8 mouse cellular contexts compared by ENCODE assay signal in genomic region chr1:79761106-79761916, GRCm38 (mm10). TPM values are rescaled to one million over a fixed set of nuclear protein-coding genes. Genes with fewer than 3 reads are reported as not detected.
DNase-seq lines count a peak whose midpoint lies in the region; ATAC-seq lines count a peak whose summit lies in the region.

No protein-coding gene starts in this region.

- peak overlapping the region; percentile 85 for H3K4me2 ChIP-seq in intestine, embryonic 15.5 days (replicated peaks)

- H3K27me3 ChIP-seq in intestine, embryonic 15.5 days (replicated peaks) = no peaks in the 10 kb centered on the region
- no peaks in the 10 kb centered on the region for H3K27me3 ChIP-seq in midbrain, embryonic 10.5 days (ENCODE audit: low read depth, poor library complexity, severe bottlenecking)

- H3K9ac ChIP-seq in intestine, embryonic 15.5 days = peak overlapping the region; percentile 81

- H3K27ac ChIP-seq in intestine, embryonic 15.5 days = no peak overlapping the region
- peak overlapping the region; percentile 92 for H3K27ac ChIP-seq in midbrain, embryonic 10.5 days (replicated peaks)

- H3K4me1 ChIP-seq in intestine, embryonic 15.5 days (replicated peaks) = 0 out of 2 replicates have a peak, but pooled peaks cover 12% of the 10 kb centered on the region
- H3K4me1 ChIP-seq in midbrain, embryonic 10.5 days = peaks cover 23% of the 10 kb centered on the region

- under 1% methylated on average over 65 of the region's 65 CpGs for WGBS in intestine, embryonic 15.5 days
- WGBS in midbrain, embryonic 10.5 days = under 1% methylated on average over 61 of the region's 65 CpGs

- no peaks in the 10 kb centered on the region for H3K36me3 ChIP-seq in intestine, embryonic 15.5 days
- no peaks in the 10 kb centered on the region for H3K36me3 ChIP-seq in midbrain, embryonic 10.5 days

- DNase-seq in adrenal gland, adult 2 months = peak; percentile 89
- DNase-seq in embryo, embryonic 11 days = peak; percentile 96
- DNase-seq in gastrocnemius, postnatal 36 days = peak; percentile 65 to 66
- DNase-seq in left cerebral cortex, postnatal 36 days (ENCODE audit: low spot score in 2 of 2) = peak; percentile 79 to 83
- DNase-seq in midbrain, embryonic 10.5 days (ENCODE audit: low spot score) = peak; percentile 81
- DNase-seq in right cerebral cortex, postnatal 4 days = peak; percentile 78
- peak; percentile 75 for DNase-seq in yolk sac, embryonic 10.5 days (ENCODE audit: low spot score)

- peak; percentile 98 for ATAC-seq in intestine, embryonic 15.5 days

- peak overlapping the region; percentile 91 for H3K4me3 ChIP-seq in intestine, embryonic 15.5 days (replicated peaks)
- peak overlapping the region; percentile 87 for H3K4me3 ChIP-seq in midbrain, embryonic 10.5 days

- H3K9me3 ChIP-seq in intestine, embryonic 15.5 days = no peaks in the 10 kb centered on the region
- no peaks in the 10 kb centered on the region for H3K9me3 ChIP-seq in midbrain, embryonic 10.5 days (replicated peaks)

- intact Hi-C loops in gastrocnemius, postnatal 36 days (cut with DNase I) = loop anchor here (5.0 kb wide), 1 partner anchor 54 kb away; no protein-coding TSS in a partner anchor
- intact Hi-C loops in left cerebral cortex, postnatal 36 days (cut with DNase I) = no loop called here

RNA-seq across cellular contexts. Expression of gene Mrpl44, which starts 14.5 kb away (rescaled TPM):
- 10 to 100 TPM; 40.7 to 58.3 TPM for total RNA-seq in adrenal gland, adult 2 months (2021)
- 14.1 and 20.7 TPM in 2 replicates for polyA plus RNA-seq in adrenal gland, adult 2 months (2012; rRNA removed)
- 10 to 100 TPM; 30.3 to 32.3 TPM for total RNA-seq in gastrocnemius, postnatal 36 days (2021)
- polyA plus RNA-seq in intestine, embryonic 15.5 days (2015; fragmentation: Nextera tagmentation; extraction: Ambion mirVana) = 52.6 and 54.7 TPM in 2 replicates
- total RNA-seq in left cerebral cortex, postnatal 36 days (2021) = 10 to 100 TPM; 26.8 to 27.0 TPM
- polyA plus RNA-seq in midbrain, embryonic 10.5 days (2016; fragmentation: Nextera tagmentation; extraction: Ambion mirVana) = 65.5 and 68.2 TPM in 2 replicates

RNA-seq across cellular contexts. Expression of gene Wdfy1, which starts 14.6 kb away (rescaled TPM):
- 10 to 100 TPM; 42.6 to 43.5 TPM for total RNA-seq in adrenal gland, adult 2 months (2021)
- 39.0 and 48.4 TPM in 2 replicates for polyA plus RNA-seq in adrenal gland, adult 2 months (2012; rRNA removed)
- 10 to 100 TPM; 11.4 to 11.5 TPM for total RNA-seq in gastrocnemius, postnatal 36 days (2021)
- 31.3 and 33.1 TPM in 2 replicates for polyA plus RNA-seq in intestine, embryonic 15.5 days (2015; fragmentation: Nextera tagmentation; extraction: Ambion mirVana)
- 10 to 100 TPM; 39.9 to 41.4 TPM for total RNA-seq in left cerebral cortex, postnatal 36 days (2021)
- polyA plus RNA-seq in midbrain, embryonic 10.5 days (2016; fragmentation: Nextera tagmentation; extraction: Ambion mirVana) = 37.5 and 46.4 TPM in 2 replicates
